Mouse (Mus musculus): Measurements from ENCODE around the gene Lrrc4c. TPM values are rescaled to one million over a fixed set of nuclear protein-coding genes. Genes with fewer than 3 reads are reported as not detected.

Lrrc4c gene
- polyA plus RNA-seq, 1 experiment from 2014 or later, result 34.9 TPM

Small RNA genes within 50 kb of the gene (microRNA-seq; reads per million reads assigned to microRNA genes)
- not detected for gene Gm44320

Measured in hindbrain, embryonic 14.5 days (tissue).